ENCODE assay signal across 10 mouse cellular contexts in genomic region chr12:55536537-55537135, GRCm38 (mm10). TPM values are rescaled to one million over a fixed set of nuclear protein-coding genes. Genes with fewer than 3 reads are reported as not detected.
DNase-seq lines count a peak whose midpoint lies in the region; ATAC-seq lines count a peak whose summit lies in the region.
"Had no signal": no experiment of that assay in that cellular context is flagged by ENCODE, and none has a peak within 500 bp of the region (broad histone marks: within the 10 kb centered on the region; RNA-seq: fewer than 3 reads in every experiment).

No protein-coding gene starts in this region.

- 0 out of 2 replicates have a peak, but pooled peaks cover 3% of the 10 kb centered on the region for H3K27me3 ChIP-seq in forebrain, embryonic 11.5 days (ENCODE audit: control insufficient read depth, insufficient read depth, low read length)

- H3K9ac ChIP-seq in forebrain, embryonic 11.5 days (ENCODE audit: low read length): no peak overlapping the region
- H3K9ac ChIP-seq: embryonic facial prominence, embryonic 13.5 days; limb, embryonic 15.5 days had no signal

- H3K36me3 ChIP-seq in forebrain, embryonic 11.5 days (ENCODE audit: control insufficient read depth, insufficient read depth, low read length): no peaks in the 10 kb centered on the region
- H3K36me3 ChIP-seq: embryonic facial prominence, embryonic 13.5 days; limb, embryonic 15.5 days had no signal

- H3K4me3 ChIP-seq in forebrain, embryonic 11.5 days (ENCODE audit: low read depth, low read length): no peak overlapping the region
- H3K4me3 ChIP-seq: embryonic facial prominence, embryonic 13.5 days; limb, embryonic 15.5 days had no signal

- peak; percentile 77 for ATAC-seq in forebrain, embryonic 11.5 days (replicated peaks; ENCODE audit: low FRiP score)
- ATAC-seq in megakaryocyte progenitor cell, adult 5-6 weeks (replicated peaks; ENCODE audit: poor library complexity): 0 out of 2 replicates have a peak, but pooled peaks have one; percentile 39
- ATAC-seq in CD4-positive, CD25-positive, alpha-beta regulatory T cell, adult 4 months: no peak

- no peaks in the 10 kb centered on the region for H3K9me3 ChIP-seq in forebrain, embryonic 11.5 days (ENCODE audit: control insufficient read depth, low read length)
- H3K9me3 ChIP-seq: embryonic facial prominence, embryonic 13.5 days; limb, embryonic 15.5 days had no signal

- H3K4me2 ChIP-seq in forebrain, embryonic 11.5 days (ENCODE audit: low read depth, low read length, severe bottlenecking): no peak overlapping the region; the same call in 1 of the 2 replicates
- H3K4me2 ChIP-seq: embryonic facial prominence, embryonic 13.5 days; limb, embryonic 15.5 days had no signal

- 3% methylated on average over 14 of the region's 14 CpGs for whole genome bisulfite sequencing in forebrain, embryonic 11.5 days

- peak; percentile 22 for DNase-seq in right cerebral cortex, postnatal 4 days
- no peak for DNase-seq in right cerebral cortex, postnatal 10 days (ENCODE audit: low spot score in 2 of 2)
- DNase-seq in forebrain, embryonic 11.5 days (ENCODE audit: low spot score): peak; percentile 84
- DNase-seq in urinary bladder, postnatal 25 days (ENCODE audit: low spot score): no peak
- DNase-seq in urinary bladder, postnatal 36 days (ENCODE audit: low spot score in 2 of 2): no peak

- H3K27ac ChIP-seq in forebrain, embryonic 11.5 days (ENCODE audit: low read depth, low read length): no peak overlapping the region
- H3K27ac ChIP-seq: embryonic facial prominence, embryonic 13.5 days; limb, embryonic 15.5 days had no signal

- H3K4me1 ChIP-seq in forebrain, embryonic 11.5 days (replicated peaks; ENCODE audit: control insufficient read depth, insufficient read depth, low read length): no peaks in the 10 kb centered on the region
- H3K4me1 ChIP-seq: embryonic facial prominence, embryonic 13.5 days; limb, embryonic 15.5 days had no signal

RNA-seq across cellular contexts. Expression of gene Aldoart2, which starts 28.4 kb away (rescaled TPM):
- polyA plus RNA-seq in forebrain, embryonic 11.5 days (2014; fragmentation: Nextera tagmentation; extraction: Ambion mirVana): not detected in 2 replicates
- total RNA-seq in megakaryocyte progenitor cell, adult 5-6 weeks (2015): not detected in 2 replicates
- not detected in 2 replicates for total RNA-seq in megakaryocyte progenitor cell, adult 5-6 weeks (2017)
- under 1 TPM in 1 of 2 experiments, not detected in 1; 0.26 TPM for polyA plus RNA-seq in CD4-positive, CD25-positive, alpha-beta regulatory T cell, adult 4 months (2017; shearing (Covaris generic))
- polyA plus RNA-seq: embryonic facial prominence, embryonic 13.5 days; heart, postnatal 0 days; limb, embryonic 15.5 days had no signal

RNA-seq across cellular contexts. Expression of gene Nfkbia, which starts 44.2 kb away (rescaled TPM):
- 40.8 and 41.2 TPM in 2 replicates for polyA plus RNA-seq in forebrain, embryonic 11.5 days (2014; fragmentation: Nextera tagmentation; extraction: Ambion mirVana)
- total RNA-seq in megakaryocyte progenitor cell, adult 5-6 weeks (2015): 40.6 and 85.4 TPM in 2 replicates
- total RNA-seq in megakaryocyte progenitor cell, adult 5-6 weeks (2017): 36.4 and 69.6 TPM in 2 replicates
- polyA plus RNA-seq in CD4-positive, CD25-positive, alpha-beta regulatory T cell, adult 4 months (2017; shearing (Covaris generic)): 100 to 1,000 TPM; 643 to 660 TPM

Comparison
In these comparisons a context has a peak if more than half of its experiments do, and no peak if none do; other contexts are left out.
1. DNase-seq: peak in right cerebral cortex, postnatal 4 days (single experiment) and forebrain, embryonic 11.5 days (single experiment); none in right cerebral cortex, postnatal 10 days (0 of 2), urinary bladder, postnatal 25 days (single experiment) and urinary bladder, postnatal 36 days (0 of 2).
2. RNA of gene Nfkbia, which starts 44.2 kb away (polyA plus RNA-seq): 643 to 660 TPM in CD4-positive, CD25-positive, alpha-beta regulatory T cell, adult 4 months; 40.8 to 41.2 TPM in forebrain, embryonic 11.5 days; every median in the first group is over 10 times any median in the second.